Mouse (Mus musculus) myocyte (in vitro differentiated cells): ENCODE data around the gene Rgma. TPM values are rescaled to one million over a fixed set of nuclear protein-coding genes. Genes with fewer than 3 reads are reported as not detected.
A peak's percentile ranks its signal among the peaks of the same experiment; 100 is the strongest.

ENCODE experiments used
- H3K27me3 ChIP-seq: one replicate; pipeline ENCODE4 v1.6.1; 2011; ENCODE audit not compliant: control insufficient read depth, insufficient read depth, insufficient read length
- H3K36me3 ChIP-seq: one replicate; pipeline ENCODE4 v1.6.1; 2011; ENCODE audit not compliant: control insufficient read depth, insufficient read depth
- H3K4me2 ChIP-seq: one replicate; pipeline ENCODE4 v1.6.1; 2011; ENCODE audit warnings: low read depth, control low read depth
- H3K4me3 ChIP-seq: one replicate; pipeline ENCODE4 v1.5.1; 2011; ENCODE audit warnings: mild to moderate bottlenecking, control low read depth, moderate library complexity
- H3K79me2 ChIP-seq: one replicate; pipeline ENCODE4 v1.6.1; 2011; ENCODE audit not compliant: control insufficient read depth, insufficient read depth
- H3ac ChIP-seq: one replicate; pipeline ENCODE4 v1.6.1; 2011; ENCODE audit not compliant: control insufficient read depth, insufficient read length
- CEBPB ChIP-seq: IDR thresholded peaks from 2 replicates; pipeline ENCODE4 v1.6.1; 2011; ENCODE audit warnings: mild to moderate bottlenecking, moderate library complexity; ENCODE audit not compliant: poor library complexity, insufficient read depth, severe bottlenecking
- E2F4 ChIP-seq: IDR thresholded peaks from one replicate; pipeline ENCODE4 v1.6.1; 2011; ENCODE audit warnings: mild to moderate bottlenecking, control low read depth, moderate library complexity; ENCODE audit not compliant: insufficient read depth
- MAX ChIP-seq: IDR thresholded peaks from one replicate; pipeline ENCODE4 v1.6.1; 2011; ENCODE audit warnings: low read depth, mild to moderate bottlenecking, control low read depth
- MYOD1 ChIP-seq, 3 experiments: IDR thresholded peaks; one replicate each; pipeline ENCODE4 v1.6.1; 2011; ENCODE audit warnings: control low read depth in 2 of 3, low read depth in 2 of 3, mild to moderate bottlenecking in 2 of 3, moderate library complexity in 1 of 3; ENCODE audit not compliant: insufficient read length in 2 of 3, control insufficient read depth in 1 of 3
- MYOG ChIP-seq, 3 experiments: IDR thresholded peaks; one replicate each; pipeline ENCODE4 v1.6.1; 2011; ENCODE audit warnings: control low read depth in 2 of 3, low read depth in 2 of 3, mild to moderate bottlenecking in 2 of 3; ENCODE audit not compliant: insufficient read length in 2 of 3, control insufficient read depth in 1 of 3, insufficient read depth in 1 of 3
- POLR2A ChIP-seq: IDR thresholded peaks from one replicate; pipeline ENCODE4 v1.6.1; 2011; ENCODE audit warnings: low read depth, mild to moderate bottlenecking, control low read depth, moderate library complexity; ENCODE audit not compliant: insufficient read length
- POLR2AphosphoS2 ChIP-seq: IDR thresholded peaks from one replicate; pipeline ENCODE4 v1.6.1; 2011; ENCODE audit warnings: low read depth, control low read depth; ENCODE audit not compliant: insufficient read length
- REST ChIP-seq: IDR thresholded peaks from one replicate; pipeline ENCODE4 v1.6.1; 2011; ENCODE audit warnings: mild to moderate bottlenecking, control low read depth, moderate library complexity; ENCODE audit not compliant: insufficient read depth, insufficient read length
- SRF ChIP-seq: IDR thresholded peaks from one replicate; pipeline ENCODE4 v1.6.1; 2011; ENCODE audit warnings: low read depth; ENCODE audit not compliant: control insufficient read depth, insufficient read length
- TCF12 ChIP-seq: IDR thresholded peaks from one replicate; pipeline ENCODE4 v1.6.1; 2011; ENCODE audit warnings: mild to moderate bottlenecking, control low read depth; ENCODE audit not compliant: poor library complexity, insufficient read depth, severe bottlenecking
- TCF3 ChIP-seq: IDR thresholded peaks from one replicate; pipeline ENCODE4 v1.6.1; 2011; ENCODE audit warnings: low read depth, control low read depth; ENCODE audit not compliant: insufficient read length
- USF1 ChIP-seq: IDR thresholded peaks from one replicate; pipeline ENCODE4 v1.6.1; 2011; ENCODE audit warnings: low read depth, mild to moderate bottlenecking, control low read depth, moderate library complexity
- polyA plus RNA-seq: library from polyadenylated mRNA; unstranded; fragments of >200 nt; fragmentation: generic; extraction: Trizol; gene quantifications from one replicate; pipeline ENCODE4 v1.2.1, GENCODE M21; 2012; ENCODE audit warnings: missing spikeins

Rgma gene
- polyA plus RNA-seq, 1 experiment = 34.0 TPM

- Histone ChIP-seq H3K4me3 (no peak overlapping the region), H3K4me2 (peak overlapping the region; percentile 75), H3ac (no peak overlapping the region), H3K79me2 (peaks cover 24% of the 10 kb centered on the region), H3K27me3 (no peaks in the 10 kb centered on the region), H3K36me3 (no peaks in the 10 kb centered on the region)
- no peak for TF ChIP-seq MYOD1 (IDR thresholded peaks at IDR 0.05; ENCODE audit: control insufficient read depth in 1 of 3, insufficient read length in 2 of 3, low read depth in 2 of 3)
- TF ChIP-seq TCF3 = no peak
- no peak for TF ChIP-seq CEBPB
- TF ChIP-seq MAX = no peak
Measured at GRCm38 (mm10) chr7:73393307-73394012, 18.2 kb downstream of the Rgma start.

- Histone ChIP-seq H3K4me3 (no peak overlapping the region), H3K4me2 (no peak overlapping the region), H3K36me3 (no peaks in the 10 kb centered on the region), H3K27me3 (no peaks in the 10 kb centered on the region), H3ac (no peak overlapping the region), H3K79me2 (peaks cover 24% of the 10 kb centered on the region)
- TF ChIP-seq MAX (no peak), POLR2AphosphoS2 (no peak), USF1 (no peak), E2F4 (no peak), SRF (no peak), POLR2A (no peak), CEBPB (no peak), TCF3 (no peak), MYOG (IDR thresholded peaks at IDR 0.05; ENCODE audit: control insufficient read depth in 1 of 3, insufficient read depth in 1 of 3, insufficient read length in 2 of 3, low read depth in 2 of 3) (no peak), TCF12 (no peak), MYOD1 (IDR thresholded peaks at IDR 0.05; ENCODE audit: control insufficient read depth in 1 of 3, insufficient read length in 2 of 3, low read depth in 2 of 3) (no peak), REST (no peak)
Measured at GRCm38 (mm10) chr7:73394013-73394409, 18.7 kb downstream of the Rgma start.

- TF ChIP-seq MYOG (IDR thresholded peaks at IDR 0.05; ENCODE audit: control insufficient read depth in 1 of 3, insufficient read depth in 1 of 3, insufficient read length in 2 of 3, low read depth in 2 of 3) (no peak), E2F4 (no peak), MYOD1 (IDR thresholded peaks at IDR 0.05; ENCODE audit: control insufficient read depth in 1 of 3, insufficient read length in 2 of 3, low read depth in 2 of 3) (no peak), POLR2A (no peak), POLR2AphosphoS2 (no peak), TCF3 (no peak), MAX (no peak), REST (no peak), CEBPB (no peak)
- H3K4me2 ChIP-seq = no peak overlapping the region
- H3K4me3 ChIP-seq = no peak overlapping the region
- peaks cover 10% of the 10 kb centered on the region for H3K79me2 ChIP-seq
- H3K27me3 ChIP-seq = no peaks in the 10 kb centered on the region
- no peak overlapping the region for H3ac ChIP-seq
- H3K36me3 ChIP-seq = no peaks in the 10 kb centered on the region
Measured at GRCm38 (mm10) chr7:73398319-73398718, 23.0 kb downstream of the Rgma start.

- Histone ChIP-seq H3K27me3 (no peaks in the 10 kb centered on the region), H3K4me2 (peak overlapping the region; percentile 72), H3ac (no peak overlapping the region), H3K4me3 (no peak overlapping the region), H3K36me3 (no peaks in the 10 kb centered on the region), H3K79me2 (peaks cover 8% of the 10 kb centered on the region)
- no peak for TF ChIP-seq USF1
- no peak for TF ChIP-seq CEBPB
- no peak for TF ChIP-seq POLR2AphosphoS2
- no peak for TF ChIP-seq TCF12
- no peak for TF ChIP-seq REST
Measured at GRCm38 (mm10) chr7:73398806-73399442, 23.6 kb downstream of the Rgma start.

GRCm38 (mm10) chr7:73399501-73400044 lies 24.3 kb downstream of the Rgma start:
- Histone ChIP-seq H3K27me3 (no peaks in the 10 kb centered on the region), H3K4me2 (peak overlapping the region; percentile 72), H3K36me3 (no peaks in the 10 kb centered on the region), H3K79me2 (peaks cover 8% of the 10 kb centered on the region), H3ac (no peak overlapping the region), H3K4me3 (peak overlapping the region; percentile 1)
- TF ChIP-seq E2F4 (no peak), POLR2AphosphoS2 (no peak), MYOD1 (IDR thresholded peaks at IDR 0.05; ENCODE audit: control insufficient read depth in 1 of 3, insufficient read length in 2 of 3, low read depth in 2 of 3) (no peak), POLR2A (no peak)
